Mouse (Mus musculus): ENCODE results near the gene Rras2. TPM values are rescaled to one million over a fixed set of nuclear protein-coding genes. Genes with fewer than 3 reads are reported as not detected.

Rras2 gene
- total RNA-seq, 2 experiments from 2014 or later: 0.98 to 1.7 TPM

DNA sequence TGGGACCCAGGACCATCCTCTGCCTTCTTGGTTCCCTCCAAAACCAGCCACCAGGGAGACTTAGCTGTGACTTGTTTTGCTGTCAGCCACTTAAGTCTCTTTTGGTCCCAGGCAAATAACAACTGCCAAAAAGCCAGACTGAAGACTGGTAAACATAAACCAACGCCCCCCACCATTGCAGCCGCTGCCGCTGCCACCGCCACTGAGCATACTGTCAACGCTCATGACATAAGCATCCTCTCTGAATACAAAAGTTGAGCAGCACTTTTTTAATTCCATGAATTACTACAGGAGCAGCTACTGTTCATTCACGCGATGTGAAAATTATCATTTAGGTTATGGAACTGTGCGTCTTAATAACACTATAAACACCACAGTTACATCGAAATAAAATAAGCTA, 1.6 kb downstream of the Rras2 start:
- no peak for ATAC-seq (replicated peaks; ENCODE audit: low FRiP score, poor library complexity, severe bottlenecking)

DNA sequence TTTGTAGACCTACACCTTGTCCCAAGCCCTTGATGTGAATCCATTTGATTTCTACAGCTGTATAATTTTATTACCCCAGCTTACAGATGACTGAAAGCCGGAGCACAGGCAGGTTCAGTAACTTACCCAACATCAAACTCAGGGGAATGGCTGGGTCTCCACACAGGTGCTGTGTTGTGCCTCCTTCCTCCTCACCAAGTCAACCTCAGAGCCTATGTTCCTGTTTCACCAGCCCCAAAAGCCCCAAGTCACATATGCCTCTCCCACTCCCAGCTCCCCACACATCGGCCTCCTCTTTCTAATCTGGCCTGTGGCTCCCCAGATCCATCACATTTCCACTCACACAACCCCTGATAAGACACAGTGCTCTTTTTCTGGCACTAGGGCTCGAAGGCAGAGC, 2.6 kb downstream of the Rras2 start:
- ATAC-seq (replicated peaks; ENCODE audit: low FRiP score, poor library complexity, severe bottlenecking): no peak

DNA sequence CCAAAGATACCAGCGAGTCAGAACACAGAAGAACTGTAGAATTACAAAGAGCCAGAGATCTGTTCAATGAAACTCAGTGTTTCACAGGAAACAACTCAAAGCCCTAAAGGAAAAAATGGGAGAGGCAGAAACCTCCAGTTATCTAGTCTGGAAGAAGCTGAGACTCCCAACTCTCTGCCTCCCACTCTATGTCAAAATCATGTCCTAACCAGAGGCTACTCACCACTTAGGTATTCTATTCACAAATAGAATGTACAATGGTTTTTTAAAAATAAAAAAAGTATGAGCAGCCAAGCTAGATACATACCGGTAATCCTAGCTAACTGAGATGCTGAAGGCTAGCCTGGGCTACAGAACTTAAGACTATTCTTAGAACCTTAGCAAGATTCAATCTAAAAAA, 3.3 kb downstream of the Rras2 start:
- ATAC-seq (replicated peaks; ENCODE audit: low FRiP score, poor library complexity, severe bottlenecking): no peak

DNA sequence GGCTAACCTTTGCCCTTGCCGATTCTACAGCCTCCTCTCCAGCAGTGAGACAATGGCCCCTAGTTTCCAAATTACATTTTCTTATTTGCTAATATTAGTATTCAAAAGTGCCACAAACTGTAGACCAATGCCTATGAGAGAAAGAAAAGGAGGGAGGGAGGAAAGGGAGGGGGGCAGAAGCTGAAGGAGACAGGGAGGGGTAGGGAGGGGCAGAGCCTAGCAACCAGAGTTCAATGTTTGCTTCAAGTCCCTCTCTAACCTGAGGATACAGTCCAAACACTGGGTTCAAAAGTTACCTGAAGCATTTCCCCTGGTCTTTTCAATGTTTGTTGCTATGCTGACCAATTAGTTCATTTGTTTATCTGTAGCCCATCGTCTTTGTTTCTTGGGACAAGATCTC, 7.1 kb downstream of the Rras2 start:
- ATAC-seq (replicated peaks; ENCODE audit: low FRiP score, poor library complexity, severe bottlenecking): no peak

DNA sequence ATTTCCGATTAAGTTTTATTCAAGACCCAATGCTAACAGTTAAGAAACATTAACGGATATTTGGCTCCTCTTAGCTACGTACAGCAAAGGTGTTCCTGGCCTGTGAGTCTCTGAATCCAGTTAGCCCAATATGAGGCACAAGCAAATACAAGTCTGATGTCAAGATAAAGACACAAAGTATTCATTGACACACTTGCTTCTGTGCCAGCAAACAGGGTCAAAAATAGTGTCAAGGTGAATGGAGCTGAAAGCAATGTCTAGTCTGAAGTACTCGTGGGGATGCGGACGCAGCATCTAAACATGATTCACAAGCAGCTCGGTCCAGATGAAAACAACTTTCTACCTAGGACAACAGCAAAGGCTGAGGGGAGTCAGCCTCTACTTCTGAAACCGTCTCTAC, 11.7 kb downstream of the Rras2 start:
- no peak for ATAC-seq (replicated peaks; ENCODE audit: low FRiP score, poor library complexity, severe bottlenecking)

DNA sequence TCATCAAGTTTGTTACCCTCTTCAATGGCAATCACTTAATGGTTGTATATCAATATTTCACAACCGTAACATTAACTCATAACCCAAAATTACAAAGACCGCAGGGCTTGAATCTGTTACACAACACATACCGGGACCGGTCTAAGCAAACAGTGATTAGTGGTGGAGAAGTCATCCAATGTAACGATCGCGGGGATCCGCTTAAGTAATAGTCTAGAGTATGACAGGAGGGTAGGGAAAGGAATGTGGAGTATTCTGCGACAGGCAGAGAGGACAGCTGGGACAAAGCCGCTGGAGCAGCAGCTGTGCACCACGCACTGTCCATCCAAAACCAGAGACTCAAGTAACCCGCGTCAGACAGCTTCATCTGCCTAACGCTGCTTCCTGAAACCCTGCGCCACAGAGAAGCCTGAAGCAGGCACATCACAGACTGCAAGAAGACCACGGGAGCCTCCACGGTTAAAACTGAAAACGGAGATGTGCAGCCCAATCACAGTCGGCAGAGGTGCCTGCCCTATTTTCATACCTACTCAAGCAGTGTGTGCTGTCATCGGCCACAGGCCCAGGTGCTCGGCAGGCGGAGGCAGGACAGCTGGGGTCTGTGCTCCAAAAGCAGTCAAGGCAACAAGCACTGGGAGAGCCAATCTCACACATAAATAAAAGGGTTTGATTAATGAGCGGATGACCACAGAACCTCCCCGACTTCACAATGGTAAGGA, 13.8 kb downstream of the Rras2 start:
- no peak for ATAC-seq (replicated peaks; ENCODE audit: low FRiP score, poor library complexity, severe bottlenecking)

DNA sequence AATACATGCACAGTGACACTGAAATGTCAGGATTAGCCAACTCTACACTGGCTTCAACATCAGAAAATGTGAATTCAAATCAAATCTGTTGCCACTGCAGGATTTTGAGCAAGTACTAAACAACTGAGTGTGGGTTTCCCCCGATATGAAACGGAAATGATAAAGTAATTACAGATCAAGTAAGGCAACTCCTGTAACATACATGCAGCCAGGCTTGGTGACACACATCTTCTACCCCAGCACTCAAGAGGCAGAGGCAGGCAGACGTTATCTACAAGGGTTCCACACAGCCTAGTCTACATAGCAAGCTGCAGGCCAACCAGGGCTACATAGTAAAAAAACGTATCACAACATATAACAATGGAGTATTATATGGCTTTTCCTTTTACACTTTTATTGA, 14.4 kb downstream of the Rras2 start:
- no peak for ATAC-seq (replicated peaks; ENCODE audit: low FRiP score, poor library complexity, severe bottlenecking)

DNA sequence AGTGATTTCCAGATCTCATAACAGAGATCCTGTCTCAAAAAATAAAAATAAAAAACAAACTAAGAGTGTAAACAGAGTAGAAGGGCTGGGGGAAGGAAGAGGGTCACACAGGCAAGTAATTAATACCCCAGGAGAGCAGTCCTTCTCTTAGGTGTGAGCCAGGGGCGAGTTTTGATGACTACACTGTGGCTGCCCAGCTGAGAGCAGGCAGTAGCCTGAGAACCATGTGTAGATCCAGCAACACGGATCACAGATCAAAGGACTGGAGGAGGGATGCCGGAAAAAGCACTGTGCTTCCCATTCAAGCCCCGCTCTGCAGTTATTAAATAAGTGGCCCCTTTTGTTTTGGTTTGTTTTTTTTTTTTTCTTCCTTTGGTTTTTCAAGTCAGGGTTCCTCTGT, 15.0 kb downstream of the Rras2 start:
- ATAC-seq (replicated peaks; ENCODE audit: low FRiP score, poor library complexity, severe bottlenecking): no peak

DNA sequence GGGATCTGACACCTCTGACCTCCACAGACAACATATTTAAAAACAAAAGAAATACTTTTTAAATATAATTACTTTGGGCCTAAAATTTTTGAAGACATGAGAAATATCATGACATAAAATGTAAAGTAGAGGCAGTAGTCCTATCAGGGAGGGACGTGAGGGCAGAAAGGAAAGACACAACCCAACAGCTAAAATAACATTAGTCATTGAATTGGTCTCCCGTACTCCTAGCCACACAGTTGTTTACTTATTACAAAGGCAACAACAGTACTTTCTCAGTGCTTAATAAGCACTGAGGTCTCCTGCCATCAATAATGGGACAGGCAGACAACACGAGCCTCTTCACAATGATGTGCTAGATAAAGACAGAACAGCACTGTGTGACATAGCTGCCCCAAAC, 16.2 kb downstream of the Rras2 start:
- no peak for ATAC-seq (replicated peaks; ENCODE audit: low FRiP score, poor library complexity, severe bottlenecking)

DNA sequence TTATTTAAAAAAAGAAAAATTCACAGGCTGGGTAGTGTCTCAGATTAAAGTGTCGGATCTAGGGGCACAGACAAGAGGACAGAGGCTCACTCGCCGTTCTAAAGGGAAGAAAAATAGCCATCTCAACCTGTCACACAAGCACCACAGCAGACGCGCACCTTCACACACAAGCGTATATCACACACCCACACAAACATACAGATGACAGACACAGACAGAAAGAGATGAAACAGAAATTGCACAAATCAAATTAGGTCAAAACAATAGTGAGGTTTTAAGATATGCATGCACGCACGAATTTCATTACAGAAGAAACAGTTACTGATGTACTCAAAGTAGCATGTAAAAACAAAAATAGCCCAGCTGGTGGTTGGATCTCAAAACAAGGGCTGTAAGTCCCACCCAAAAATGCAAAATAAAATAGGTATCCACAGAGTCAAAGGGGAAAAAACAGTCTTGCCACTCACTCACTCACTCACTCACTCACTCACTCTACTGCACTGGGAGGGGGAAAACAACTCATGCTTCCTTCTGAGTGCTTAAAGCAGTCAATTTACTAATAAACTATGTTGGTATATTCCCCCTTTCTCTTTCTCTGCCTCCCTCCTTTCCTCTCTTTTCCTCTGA, 23.9 kb downstream of the Rras2 start:
- ATAC-seq (replicated peaks; ENCODE audit: low FRiP score, poor library complexity, severe bottlenecking): no peak

DNA sequence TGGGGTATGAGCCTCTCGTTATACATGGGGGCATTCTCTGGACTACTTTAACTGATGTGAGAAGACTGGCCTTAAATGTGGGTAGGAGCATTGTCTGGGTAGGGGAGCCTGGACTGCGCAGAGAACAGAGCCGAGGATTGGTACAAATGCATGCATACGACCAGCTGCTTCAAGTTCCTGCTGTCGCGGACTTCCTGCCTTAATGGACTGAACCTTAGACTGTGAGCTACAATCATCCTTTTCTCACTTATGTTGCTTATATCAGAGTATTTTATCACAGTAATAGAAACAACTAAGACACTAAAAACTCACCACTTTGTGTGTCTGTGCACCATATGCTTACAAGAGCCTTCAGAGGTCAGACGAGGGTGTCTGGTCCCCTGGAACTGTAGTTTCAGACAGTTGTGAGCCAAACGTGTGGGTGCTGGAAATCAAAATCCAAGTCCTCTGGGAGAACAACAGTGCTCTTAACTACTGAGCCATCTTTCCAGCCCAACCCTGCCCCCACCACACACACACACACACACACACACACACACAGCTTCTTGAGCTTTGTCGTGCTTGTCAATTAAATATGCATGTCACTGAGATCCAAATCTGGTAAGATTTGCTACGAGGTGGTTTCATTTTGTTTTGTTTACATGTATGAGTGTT, 26.6 kb downstream of the Rras2 start:
- ATAC-seq (replicated peaks; ENCODE audit: low FRiP score, poor library complexity, severe bottlenecking): no peak

DNA sequence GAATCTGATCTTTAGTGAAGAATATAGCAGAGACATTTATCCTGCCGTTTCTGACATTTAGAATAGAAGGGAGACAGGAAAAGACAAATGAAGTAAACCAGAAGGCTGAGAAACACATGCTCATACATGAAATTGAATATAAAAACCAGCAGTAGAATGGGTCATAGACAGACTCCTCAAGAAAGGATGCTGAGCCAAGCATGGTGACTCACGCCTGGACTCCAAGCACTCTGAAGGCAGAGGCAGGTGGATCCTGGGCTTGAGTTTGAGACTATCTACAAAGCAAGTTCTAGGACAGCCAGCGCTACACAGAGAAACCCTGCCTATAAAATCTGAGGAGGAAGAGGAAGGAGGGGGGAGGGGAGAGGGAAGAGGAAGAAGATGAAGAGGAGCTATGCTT, 27.4 kb downstream of the Rras2 start:
- ATAC-seq (replicated peaks; ENCODE audit: low FRiP score, poor library complexity, severe bottlenecking): no peak

DNA sequence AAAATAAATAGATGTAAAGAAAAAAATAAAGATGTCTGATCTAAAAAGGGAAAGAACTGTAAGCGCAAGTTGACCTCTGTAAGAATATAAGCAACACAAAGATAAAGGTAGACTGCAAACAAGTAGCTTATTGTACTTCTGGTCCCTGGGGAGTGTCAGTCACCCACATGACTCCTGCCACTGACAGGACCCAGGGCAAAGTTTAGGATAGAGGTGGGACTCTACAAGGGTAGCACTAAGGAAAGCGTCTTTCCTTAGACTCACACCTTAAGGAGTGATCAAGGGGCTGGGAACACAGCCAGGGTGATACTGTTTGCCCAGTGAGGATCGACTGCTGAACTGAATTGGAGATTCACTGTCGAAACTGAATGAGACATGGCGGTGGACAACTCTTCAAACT, 28.7 kb downstream of the Rras2 start:
- no peak for ATAC-seq (replicated peaks; ENCODE audit: low FRiP score, poor library complexity, severe bottlenecking)

DNA sequence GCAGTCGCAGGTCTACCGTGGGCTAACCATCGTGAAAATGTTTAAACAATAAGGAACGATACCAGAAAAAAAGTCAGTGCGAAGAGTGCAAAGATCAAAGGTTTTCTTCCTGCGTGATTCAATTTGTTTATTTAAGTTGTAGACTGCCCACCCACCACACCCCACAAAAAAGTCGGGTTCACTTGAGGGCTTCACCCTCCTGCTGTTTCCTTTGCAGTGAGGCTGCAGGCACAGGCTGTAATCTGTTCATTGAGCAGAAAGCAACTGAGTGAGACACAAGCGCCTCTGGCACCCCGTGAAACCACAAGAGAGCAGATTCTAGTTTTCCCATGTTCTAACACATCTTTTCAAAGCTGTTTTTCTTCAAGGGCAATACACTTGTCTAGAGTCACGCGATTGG, 29.6 kb downstream of the Rras2 start:
- no peak for ATAC-seq (replicated peaks; ENCODE audit: low FRiP score, poor library complexity, severe bottlenecking)

DNA sequence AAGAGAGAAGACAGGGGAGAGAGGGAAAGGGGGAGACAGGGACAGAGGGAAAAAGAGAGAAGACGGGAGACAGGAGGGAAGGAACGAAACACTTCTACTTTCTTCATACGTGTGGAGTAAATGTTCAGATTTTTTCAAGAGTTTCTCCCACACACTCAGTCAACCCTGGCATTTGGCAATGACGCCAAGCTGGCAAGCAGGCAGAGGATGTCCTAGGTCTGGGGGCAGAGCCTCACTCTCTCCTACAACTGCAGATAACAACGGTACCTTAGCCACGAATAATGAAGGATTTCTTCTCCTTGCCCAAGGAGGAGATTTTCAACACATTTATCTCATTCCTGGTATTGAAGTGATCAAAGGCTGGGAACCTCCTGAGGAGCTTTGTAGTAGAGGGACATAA, 30.2 kb downstream of the Rras2 start:
- no peak for ATAC-seq (replicated peaks; ENCODE audit: low FRiP score, poor library complexity, severe bottlenecking)

DNA sequence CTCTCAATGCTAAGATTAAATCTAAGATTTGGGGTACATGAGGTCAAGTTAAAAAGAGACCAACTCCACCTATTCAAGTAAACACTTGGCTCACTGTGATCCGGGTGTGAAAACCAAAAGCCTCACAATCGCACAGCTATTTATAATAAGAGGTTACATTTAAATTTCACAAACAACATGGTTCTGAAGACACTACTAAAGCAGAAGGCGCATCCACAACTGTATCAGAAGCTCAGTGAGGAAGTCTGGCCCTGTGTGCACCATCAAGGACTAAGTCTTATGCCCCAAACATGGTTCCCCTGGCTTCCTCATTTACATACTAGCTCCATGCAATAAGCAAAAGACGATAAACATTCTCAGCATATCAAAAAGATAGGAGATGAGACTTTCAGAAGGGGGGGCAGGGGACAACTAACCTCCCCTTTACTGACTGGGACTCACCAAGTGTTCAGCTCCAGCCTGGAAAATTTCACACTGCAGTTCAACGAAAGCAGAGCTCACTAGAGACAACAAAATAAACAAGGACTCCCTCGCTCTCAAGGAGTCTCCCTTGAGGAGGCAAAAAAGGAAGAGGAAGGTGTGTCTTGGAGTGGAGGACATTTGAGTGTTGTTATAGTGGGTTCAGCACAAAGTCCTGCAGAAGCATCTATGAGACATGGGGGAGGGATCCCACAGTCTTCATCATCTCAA, 31.4 kb downstream of the Rras2 start:
- ATAC-seq (replicated peaks; ENCODE audit: low FRiP score, poor library complexity, severe bottlenecking): no peak

DNA sequence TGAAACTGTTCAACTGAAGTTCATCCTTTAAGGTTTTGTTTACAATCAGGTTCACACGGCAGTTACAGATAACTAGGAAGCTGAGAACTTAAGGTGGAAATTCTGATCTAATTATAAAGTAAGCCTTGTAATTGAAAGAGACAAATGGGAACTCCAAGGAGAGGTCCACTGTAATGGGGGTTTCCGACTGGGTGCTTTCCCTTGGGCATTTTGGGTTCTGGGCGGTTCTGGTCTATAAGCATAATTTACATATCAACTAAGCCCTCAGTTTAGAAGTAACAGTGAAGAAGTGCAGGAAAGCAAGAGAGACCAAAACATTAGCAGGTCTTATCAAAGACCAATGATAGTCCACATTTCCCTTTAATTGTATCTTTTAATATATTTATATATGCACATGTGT, 33.8 kb downstream of the Rras2 start:
- no peak for ATAC-seq (replicated peaks; ENCODE audit: low FRiP score, poor library complexity, severe bottlenecking)

DNA sequence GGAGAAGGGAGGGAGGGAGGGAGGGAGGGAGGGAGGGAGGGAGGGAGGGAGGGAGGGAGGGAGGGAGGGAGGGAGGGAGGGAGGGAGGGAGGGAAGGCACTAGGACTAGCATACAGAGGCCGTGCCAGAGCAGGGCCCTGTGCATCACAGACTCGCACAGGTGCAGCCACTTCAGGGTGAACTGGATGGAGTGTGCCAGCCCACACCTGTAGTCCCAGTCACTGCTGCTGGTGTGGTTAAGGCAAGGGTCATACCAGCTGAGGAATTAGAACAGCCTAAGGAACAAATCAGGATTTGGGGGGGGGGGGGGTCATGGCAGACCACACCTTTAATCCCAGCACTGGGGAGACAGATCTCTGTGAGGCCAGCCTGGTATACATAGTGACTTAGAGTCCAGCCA, 34.5 kb downstream of the Rras2 start:
- ATAC-seq (replicated peaks; ENCODE audit: low FRiP score, poor library complexity, severe bottlenecking): no peak

DNA sequence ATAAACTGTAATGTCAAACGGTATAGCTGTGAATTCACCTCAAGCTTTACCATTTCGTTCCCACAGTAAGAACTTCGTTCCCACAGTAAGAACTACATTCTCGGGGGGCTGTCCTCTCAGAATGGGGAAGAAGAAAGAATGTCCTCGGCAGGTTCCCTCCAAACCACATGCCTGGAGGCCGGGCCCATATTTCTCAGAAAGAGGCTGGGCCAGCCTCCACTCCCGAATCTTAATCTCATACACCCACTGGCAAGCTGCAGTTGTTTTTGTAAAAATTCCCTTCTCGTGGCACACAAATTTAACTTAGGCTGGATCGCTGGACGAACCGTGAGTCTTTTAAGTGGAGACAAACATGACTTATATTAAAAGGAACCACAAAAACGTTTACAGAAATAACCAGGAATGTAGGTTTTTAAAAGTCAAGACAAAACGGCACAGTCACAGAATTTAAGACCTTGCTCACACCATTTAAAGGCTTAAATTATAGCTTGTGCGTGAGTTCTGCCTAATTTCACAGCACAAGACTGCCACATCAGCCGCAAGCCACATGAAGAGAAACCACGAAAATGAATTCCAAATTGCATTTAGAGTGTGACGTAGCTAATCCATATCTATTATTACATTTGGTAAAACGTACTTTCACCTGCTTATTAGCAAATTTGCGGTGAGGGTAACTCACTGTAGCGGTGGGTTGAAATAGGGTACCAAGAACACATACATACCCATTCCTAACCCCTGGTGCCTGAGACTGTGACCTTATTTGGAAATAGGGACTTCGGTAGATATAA, 35.8 kb downstream of the Rras2 start:
- no peak for ATAC-seq (replicated peaks; ENCODE audit: low FRiP score, poor library complexity, severe bottlenecking)

DNA sequence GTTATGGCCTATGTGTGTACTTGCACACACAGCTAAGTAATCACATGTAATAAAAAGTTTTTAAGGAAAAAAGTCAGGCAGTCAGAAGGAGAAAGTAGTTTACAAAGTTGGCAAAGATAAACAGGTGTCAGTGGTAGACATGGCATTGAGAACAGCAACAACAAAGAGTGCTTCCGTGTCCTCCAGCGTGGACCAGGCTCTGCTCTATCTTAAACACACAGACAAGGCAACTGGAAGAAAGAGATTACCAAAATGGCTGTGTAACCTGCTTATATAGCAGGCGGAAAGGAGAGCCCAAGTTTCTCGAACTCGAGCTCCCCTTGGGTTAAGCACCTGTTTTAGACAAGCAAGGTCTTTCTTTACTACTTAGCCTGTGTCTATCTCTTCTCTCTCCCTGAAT, 37.3 kb downstream of the Rras2 start:
- no peak for ATAC-seq (replicated peaks; ENCODE audit: low FRiP score, poor library complexity, severe bottlenecking)
